Mouse (Mus musculus) v-Abl transformed pro-B cells (cell line): Measurements from ENCODE around the gene Zmiz1.

Experiments used
- in situ Hi-C, 2 experiments: fragments of 400-800 bp; cut with MboI; formaldehyde crosslinking; loops; one replicate each; pipeline ENCODE4 v1.15.1; 2025; ENCODE audit not compliant: unreplicated experiment in 2 of 2

Gene Zmiz1

DNA sequence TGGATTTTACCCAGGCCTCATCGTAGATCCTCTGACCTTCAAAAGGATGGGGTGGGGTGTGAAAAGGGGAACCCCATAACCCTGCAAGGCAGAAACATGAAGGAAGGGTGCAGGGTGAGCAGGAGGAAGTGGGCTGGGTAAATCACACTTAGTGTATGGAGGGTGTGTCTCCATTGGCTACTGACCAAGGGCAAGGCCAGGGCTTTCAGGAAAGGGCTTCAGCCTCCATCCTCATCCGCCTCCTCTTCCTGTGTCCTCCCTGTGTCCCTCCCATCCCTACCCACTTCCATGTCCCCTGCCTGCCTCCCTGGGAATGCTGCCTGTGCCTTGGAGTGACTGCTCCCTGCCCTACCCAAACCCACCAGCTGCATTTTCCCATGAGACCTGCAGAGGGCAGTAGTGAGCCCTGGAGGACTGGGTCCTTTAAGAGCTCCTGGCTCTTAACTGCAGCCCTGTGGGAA lies 187.2 kb downstream of the Zmiz1 start:
- in situ Hi-C loops = no loop called here

DNA sequence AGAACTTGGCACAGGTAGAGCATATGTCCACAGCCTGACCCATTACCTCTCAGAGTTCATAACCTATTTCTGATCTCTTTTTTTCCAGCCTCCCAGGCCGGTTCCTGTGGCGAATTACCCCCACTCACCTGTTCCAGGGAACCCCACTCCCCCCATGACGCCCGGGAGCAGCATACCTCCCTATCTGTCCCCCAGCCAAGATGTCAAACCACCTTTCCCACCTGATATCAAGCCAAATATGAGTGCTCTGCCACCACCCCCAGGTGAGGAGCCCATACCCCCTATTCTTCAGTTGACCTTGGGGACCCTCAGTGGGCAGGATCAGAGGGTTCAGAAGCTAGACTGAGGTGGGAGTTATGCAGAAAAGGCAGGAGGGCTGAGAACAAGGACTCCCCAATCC lies 192.1 kb downstream of the Zmiz1 start:
- in situ Hi-C loops = no loop called here

DNA sequence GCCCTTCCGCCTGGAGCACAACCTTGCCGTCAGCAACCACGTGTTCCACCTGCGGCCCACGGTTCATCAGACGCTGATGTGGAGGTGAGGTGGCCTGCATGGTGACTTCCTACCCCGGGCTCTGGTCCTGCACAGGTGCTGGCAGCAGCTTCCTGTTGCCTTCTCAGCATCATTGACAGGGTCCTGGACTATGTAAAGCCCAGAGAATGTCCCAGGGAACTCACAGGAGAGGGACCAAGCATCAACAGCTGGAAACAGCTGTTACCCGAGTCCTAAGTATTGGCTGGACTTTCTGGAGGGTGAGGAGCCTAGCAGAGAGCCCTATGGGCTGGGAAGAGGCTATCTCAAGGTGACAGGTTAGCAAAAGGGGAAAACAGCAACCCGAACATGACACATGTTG lies 192.9 kb downstream of the Zmiz1 start:
- in situ Hi-C loops = no loop called here

- in situ Hi-C loops = no loop called here
Measured at GRCm38 (mm10) chr14:25654401-25655197, 195.6 kb downstream of the Zmiz1 start.

- in situ Hi-C loops = no loop called here
Measured at GRCm38 (mm10) chr14:25660661-25661060, 201.7 kb downstream of the Zmiz1 start.

- in situ Hi-C loops = no loop called here
Measured at GRCm38 (mm10) chr14:25661185-25661920, 202.4 kb downstream of the Zmiz1 start.

- in situ Hi-C loops = no loop called here
Measured at GRCm38 (mm10) chr14:25663649-25664309, 204.8 kb downstream of the Zmiz1 start.

DNA sequence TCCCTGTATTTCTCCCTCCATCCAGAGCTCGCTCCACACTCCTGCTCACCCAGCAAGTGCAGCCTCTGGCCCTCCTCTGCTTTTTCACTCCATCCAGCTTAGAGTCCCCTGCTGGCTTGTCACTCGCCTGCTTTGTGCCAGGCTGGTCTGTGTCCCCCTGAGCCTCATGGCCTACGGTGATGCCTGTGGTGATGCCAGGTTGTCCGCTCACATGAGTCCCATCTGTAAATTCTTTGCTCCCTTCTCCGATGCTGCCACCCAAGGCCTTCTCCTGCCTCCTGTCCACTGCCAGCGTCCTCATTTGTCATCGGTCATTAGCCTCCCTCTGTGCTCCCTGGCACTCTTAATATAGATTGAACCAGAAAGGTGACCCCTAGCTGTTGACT lies 205.3 kb downstream of the Zmiz1 start:
- in situ Hi-C loops = no loop called here

DNA sequence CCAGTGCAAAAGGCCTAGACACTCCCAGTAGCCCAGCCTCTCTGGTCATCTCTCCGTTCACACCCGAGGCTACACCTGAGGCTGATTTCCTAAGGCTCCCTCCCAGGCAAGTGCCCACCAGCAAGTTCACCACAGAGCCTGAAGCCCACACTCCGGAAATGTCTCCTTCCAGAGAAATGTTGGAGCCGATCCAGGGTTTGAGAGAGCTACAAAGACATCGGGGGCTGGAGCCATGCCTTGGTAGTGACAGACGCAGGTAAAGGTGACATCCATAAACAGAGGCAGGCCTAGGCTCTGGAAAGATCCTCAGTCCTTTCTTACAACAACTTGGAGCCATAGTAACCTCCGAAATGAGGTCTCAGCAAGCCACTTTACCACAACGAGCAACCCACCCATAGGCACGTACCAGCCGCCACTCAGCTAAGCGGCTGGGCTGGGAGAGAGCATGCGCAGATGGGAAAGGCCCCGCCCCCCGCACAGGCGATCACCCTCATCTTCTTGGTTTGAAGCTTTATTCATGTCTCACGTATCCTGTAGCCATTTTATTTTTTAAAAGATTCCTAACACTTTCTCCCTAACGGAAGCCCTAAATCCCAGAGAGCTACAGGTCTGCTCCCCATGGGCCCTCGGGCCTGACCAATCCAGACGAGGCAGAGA lies 206.5 kb downstream of the Zmiz1 start:
- in situ Hi-C loops = no loop called here

DNA sequence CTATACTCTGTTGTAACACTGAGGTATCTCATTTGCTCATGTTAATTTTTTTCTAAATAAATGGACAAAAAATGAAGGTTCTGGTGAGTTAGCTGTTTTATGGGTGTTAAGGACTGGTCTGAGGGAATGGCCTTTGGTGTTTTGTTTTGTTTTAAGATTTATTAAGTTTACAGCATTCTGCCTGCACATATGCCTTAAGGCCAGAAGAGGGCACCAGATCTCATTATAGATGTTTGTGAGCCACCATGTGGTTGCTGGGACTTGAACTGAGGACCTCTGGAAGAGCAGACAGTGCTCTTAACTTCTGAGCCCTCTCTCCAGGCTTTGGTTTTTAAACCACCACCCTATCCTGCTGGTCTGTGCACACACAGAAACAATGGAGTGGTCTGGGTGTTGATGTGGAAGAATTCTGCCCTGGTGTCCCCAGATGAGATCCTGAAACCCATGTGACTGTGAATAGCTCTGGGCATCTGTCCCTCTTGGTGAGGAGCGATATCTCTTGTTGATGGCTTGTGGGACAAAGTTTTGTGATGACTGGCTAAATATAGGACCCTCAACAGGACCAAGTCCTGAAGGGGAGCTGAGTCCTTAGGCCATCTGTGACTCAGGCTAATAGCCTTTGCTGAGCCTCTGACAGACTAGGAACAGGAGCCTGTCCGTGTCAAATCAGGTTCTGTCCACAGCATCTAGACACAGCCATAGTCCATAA lies 207.8 kb downstream of the Zmiz1 start:
- in situ Hi-C loops = no loop called here

DNA sequence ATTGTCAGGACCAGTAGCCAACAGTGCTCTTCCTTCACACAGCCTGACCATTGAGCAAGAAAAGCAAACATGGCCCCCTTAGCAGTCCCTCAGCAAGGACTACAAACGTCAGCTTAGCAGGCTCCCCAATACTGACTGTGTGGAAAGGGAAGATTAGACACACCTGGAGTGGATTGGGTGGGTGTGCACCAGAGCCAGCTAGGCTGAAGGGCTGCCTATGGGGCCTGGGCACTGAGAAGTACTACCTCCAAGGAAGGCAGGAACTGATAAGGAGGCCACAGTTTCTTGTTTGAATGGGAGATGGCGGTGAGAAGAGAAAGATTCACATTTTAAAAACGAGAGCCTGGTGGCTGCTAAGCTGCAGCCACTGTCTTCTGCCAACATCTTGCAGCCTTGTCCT lies 208.6 kb downstream of the Zmiz1 start:
- in situ Hi-C loops = no loop called here

DNA sequence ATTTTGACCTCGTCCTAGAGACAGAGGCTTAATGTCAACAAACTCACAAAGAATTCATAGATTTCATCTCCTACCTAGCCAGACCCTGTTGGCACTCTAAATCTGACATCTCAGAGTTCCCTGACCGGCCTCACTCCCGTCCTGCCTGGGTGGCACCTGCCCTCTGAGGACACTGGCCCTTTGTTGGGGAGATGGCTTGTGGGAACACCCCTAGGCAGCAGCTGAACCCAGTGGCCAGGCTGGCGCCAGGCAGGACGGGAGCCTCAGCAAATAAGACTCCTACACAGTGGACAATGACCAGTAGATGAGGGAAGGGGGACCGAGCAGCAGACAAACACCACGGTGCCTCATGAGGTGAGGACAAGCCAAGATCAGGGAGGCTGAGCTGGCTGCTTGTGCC lies 220.6 kb downstream of the Zmiz1 start:
- in situ Hi-C loops = loop anchor here in 1 of 2 experiments (25.0 kb wide), 1 partner anchor 1367 kb away; no protein-coding TSS in a partner anchor

DNA sequence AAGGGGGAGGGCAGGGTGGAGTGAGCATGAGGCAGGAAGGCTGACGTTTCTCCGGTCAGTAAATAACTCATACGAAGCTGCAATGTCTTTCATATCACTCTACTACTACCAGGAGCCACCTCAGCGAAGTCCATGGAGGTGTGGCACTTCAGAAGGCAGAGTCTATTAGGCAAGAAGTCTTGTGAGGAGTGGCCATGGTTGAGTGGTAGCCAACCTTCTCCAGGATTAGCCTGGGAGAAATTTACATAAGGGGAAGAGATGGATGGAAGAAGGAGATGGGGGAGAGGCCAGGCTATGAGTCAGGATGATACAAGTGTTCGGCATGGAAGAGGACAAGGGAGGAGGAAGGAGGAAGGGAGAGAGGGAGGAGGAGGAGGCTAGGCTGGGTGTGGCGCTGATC lies 223.0 kb downstream of the Zmiz1 start:
- in situ Hi-C loops = loop anchor here in 1 of 2 experiments (25.0 kb wide), 1 partner anchor 1370 kb away; no protein-coding TSS in a partner anchor

DNA sequence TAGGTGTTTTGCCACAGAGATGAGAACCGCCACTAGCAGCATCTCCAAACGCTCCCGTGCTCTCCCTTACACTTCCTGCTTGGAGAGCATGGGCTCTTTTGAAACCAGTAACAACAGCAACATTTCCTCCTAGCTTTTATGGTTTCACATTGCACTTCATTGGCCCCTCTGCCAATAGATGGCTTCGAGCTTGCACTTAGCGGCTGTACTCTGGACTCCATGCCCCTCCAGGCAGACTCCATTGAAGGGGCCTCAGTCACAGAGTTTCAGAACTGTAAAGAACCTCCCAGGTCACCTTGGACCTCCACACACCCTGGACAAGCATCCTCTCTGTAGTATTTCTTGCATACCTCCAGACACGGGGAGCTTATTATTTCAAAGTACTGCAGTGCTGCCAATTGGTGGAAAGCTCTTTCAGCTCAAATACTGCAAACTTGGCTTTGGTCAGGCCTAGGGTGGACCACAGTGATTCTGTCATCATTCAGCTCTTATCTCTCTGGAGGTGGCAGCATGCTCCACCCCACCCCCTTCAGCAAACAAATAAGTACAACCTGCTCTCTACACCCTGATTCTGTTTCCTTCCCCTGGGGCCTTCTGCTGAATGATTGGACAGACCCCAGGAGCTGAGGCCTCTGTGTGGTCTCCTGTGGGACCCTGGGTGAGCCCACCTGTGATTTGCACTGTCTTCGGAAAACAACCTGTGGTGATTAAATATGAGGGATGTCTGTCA lies 227.4 kb downstream of the Zmiz1 start:
- in situ Hi-C loops = loop anchor here in 1 of 2 experiments (25.0 kb wide), 1 partner anchor 1374 kb away; no protein-coding TSS in a partner anchor

- in situ Hi-C loops = loop anchor here in 1 of 2 experiments (25.0 kb wide), 1 partner anchor 1375 kb away; no protein-coding TSS in a partner anchor
Measured at GRCm38 (mm10) chr14:25686983-25687901, 228.3 kb downstream of the Zmiz1 start.

GRCm38 (mm10) chr14:25693271-25693887 lies 234.4 kb downstream of the Zmiz1 start:
- in situ Hi-C loops = loop anchor here (5.0 to 25.0 kb wide), 3 partner anchors 1201 to 1389 kb away; no protein-coding TSS in a partner anchor

GRCm38 (mm10) chr14:25693888-25694568 lies 235.0 kb downstream of the Zmiz1 start, which contains the start of gene Ppif:
Ppif (plus strand) TSS chr14:25694154.
- in situ Hi-C loops = loop anchor here (5.0 to 25.0 kb wide), 3 partner anchors 1202 to 1389 kb away; no protein-coding TSS in a partner anchor
